Mouse (Mus musculus): ENCODE measurements around the gene Hes6.

The Hes6 gene

GRCm38 (mm10) chr1:91413898-91414594, at the start of gene Hes6:
TSS of gene Hes6 (minus strand) at chr1:91414038.
- in situ Hi-C loops (cut with MboI, MseI) = no loop called here

- in situ Hi-C loops (cut with MboI, MseI) = no loop called here
Observed at GRCm38 (mm10) chr1:91463336-91463995, 49.6 kb upstream of the Hes6 start.

- in situ Hi-C loops (cut with MboI, MseI) = no loop called here
Observed at GRCm38 (mm10) chr1:91460564-91460963, 46.7 kb upstream of the Hes6 start.

- in situ Hi-C loops (cut with MboI, MseI) = no loop called here
Observed at GRCm38 (mm10) chr1:91460069-91460468, 46.2 kb upstream of the Hes6 start.

- in situ Hi-C loops (cut with MboI, MseI) = loop anchor here (10.0 kb wide), 1 partner anchor 726 kb away; no protein-coding TSS in a partner anchor
Observed at GRCm38 (mm10) chr1:91459059-91459809, 45.4 kb upstream of the Hes6 start, which contains the start of gene Per2. TSS of gene Per2 (minus strand) at chr1:91459324.

GRCm38 (mm10) chr1:91458223-91458861, 44.5 kb upstream of the Hes6 start:
- in situ Hi-C loops (cut with MboI, MseI) = loop anchor here (10.0 kb wide), 1 partner anchor 726 kb away; no protein-coding TSS in a partner anchor

- in situ Hi-C loops (cut with MboI, MseI) = loop anchor here (10.0 kb wide), 1 partner anchor 727 kb away; no protein-coding TSS in a partner anchor
Observed at GRCm38 (mm10) chr1:91457698-91458097, 43.9 kb upstream of the Hes6 start.

- in situ Hi-C loops (cut with MboI, MseI) = loop anchor here (10.0 kb wide), 1 partner anchor 728 kb away; no protein-coding TSS in a partner anchor
Observed at GRCm38 (mm10) chr1:91457116-91457515, 43.3 kb upstream of the Hes6 start.

GRCm38 (mm10) chr1:91456301-91456801, 42.5 kb upstream of the Hes6 start:
- in situ Hi-C loops (cut with MboI, MseI) = loop anchor here (10.0 kb wide), 1 partner anchor 728 kb away; no protein-coding TSS in a partner anchor

- in situ Hi-C loops (cut with MboI, MseI) = loop anchor here (10.0 kb wide), 1 partner anchor 729 kb away; no protein-coding TSS in a partner anchor
Observed at GRCm38 (mm10) chr1:91455661-91456161, 41.9 kb upstream of the Hes6 start.

GRCm38 (mm10) chr1:91454927-91455326, 41.1 kb upstream of the Hes6 start:
- in situ Hi-C loops (cut with MboI, MseI) = loop anchor here (10.0 kb wide), 1 partner anchor 730 kb away; no protein-coding TSS in a partner anchor

GRCm38 (mm10) chr1:91454366-91454765, 40.5 kb upstream of the Hes6 start:
- in situ Hi-C loops (cut with MboI, MseI) = loop anchor here (10.0 kb wide), 1 partner anchor 730 kb away; no protein-coding TSS in a partner anchor

GRCm38 (mm10) chr1:91453932-91454331, 40.1 kb upstream of the Hes6 start:
- in situ Hi-C loops (cut with MboI, MseI) = loop anchor here (10.0 kb wide), 1 partner anchor 731 kb away; no protein-coding TSS in a partner anchor

- in situ Hi-C loops (cut with MboI, MseI) = loop anchor here (10.0 kb wide), 1 partner anchor 733 kb away; no protein-coding TSS in a partner anchor
Observed at GRCm38 (mm10) chr1:91451547-91452084, 37.8 kb upstream of the Hes6 start.

- in situ Hi-C loops (cut with MboI, MseI) = loop anchor here (10.0 kb wide), 1 partner anchor 734 kb away; no protein-coding TSS in a partner anchor
Observed at GRCm38 (mm10) chr1:91450851-91451250, 37.0 kb upstream of the Hes6 start.

GRCm38 (mm10) chr1:91448688-91449087, 34.9 kb upstream of the Hes6 start:
- in situ Hi-C loops (cut with MboI, MseI) = no loop called here

GRCm38 (mm10) chr1:91446511-91446910, 32.7 kb upstream of the Hes6 start:
- in situ Hi-C loops (cut with MboI, MseI) = no loop called here

- in situ Hi-C loops (cut with MboI, MseI) = no loop called here
Observed at GRCm38 (mm10) chr1:91446060-91446459, 32.2 kb upstream of the Hes6 start.

GRCm38 (mm10) chr1:91444841-91445830, 31.3 kb upstream of the Hes6 start:
- in situ Hi-C loops (cut with MboI, MseI) = no loop called here

All from regulatory T cell (primary cell).